Mouse (Mus musculus) testis, adult 2 months (tissue): ENCODE measurements around the gene Pak4. TPM values are rescaled to one million over a fixed set of nuclear protein-coding genes. Genes with fewer than 3 reads are reported as not detected.

ENCODE experiments used
- H3K27ac ChIP-seq: fragments of 200-500 bp; 2 replicates; pipeline ENCODE4 v1.5.1; 2012; ENCODE audit warnings: low read depth, low read length; ENCODE audit not compliant: control insufficient read depth, insufficient read depth
- H3K27me3 ChIP-seq: fragments of 200-500 bp; 2 replicates; pipeline ENCODE4 v1.6.1; 2012; ENCODE audit warnings: mild to moderate bottlenecking, low read length, moderate library complexity; ENCODE audit not compliant: control insufficient read depth, insufficient read depth
- H3K36me3 ChIP-seq: fragments of 200-500 bp; 2 replicates; pipeline ENCODE4 v1.6.1; 2012; ENCODE audit warnings: mild to moderate bottlenecking, low read length; ENCODE audit not compliant: control insufficient read depth, insufficient read depth
- H3K4me1 ChIP-seq: fragments of 200-500 bp; 2 replicates; pipeline ENCODE4 v1.6.1; 2012; ENCODE audit warnings: low read length; ENCODE audit not compliant: control insufficient read depth, insufficient read depth
- H3K4me3 ChIP-seq: fragments of 200-500 bp; 2 replicates; pipeline ENCODE4 v1.5.1; 2012; ENCODE audit warnings: low read depth, mild to moderate bottlenecking, low read length, moderate library complexity, mixed read lengths; ENCODE audit not compliant: control insufficient read depth
- CTCF ChIP-seq: fragments of 200-500 bp; IDR thresholded peaks from 2 replicates; pipeline ENCODE4 v1.5.1; 2012; ENCODE audit warnings: low read depth, mild to moderate bottlenecking, inconsistent platforms, low read length, moderate library complexity; ENCODE audit not compliant: control insufficient read depth, insufficient read depth, insufficient replicate concordance
- POLR2A ChIP-seq: fragments of 200-500 bp; IDR thresholded peaks from 2 replicates; pipeline ENCODE4 v1.6.1; 2012; ENCODE audit warnings: low read depth, mild to moderate bottlenecking, inconsistent platforms, low read length, moderate library complexity; ENCODE audit not compliant: control insufficient read depth
- polyA plus RNA-seq: library from polyadenylated mRNA; depleted of rRNA; stranded (reverse); fragments of >200 nt; gene quantifications from 2 replicates; pipeline ENCODE4 v1.2.3, GENCODE M21; 2012

Gene Pak4
- polyA plus RNA-seq, 1 experiment: 21.5 TPM

GRCm38 (mm10) chr7:28587644-28588043, 10.3 kb downstream of the Pak4 start:
- Histone ChIP-seq H3K27ac (no peak overlapping the region), H3K4me3 (no peak overlapping the region), H3K4me1 (no peaks in the 10 kb centered on the region; the same call in 1 of the 2 replicates), H3K36me3 (no peaks in the 10 kb centered on the region), H3K27me3 (no peaks in the 10 kb centered on the region)
- no peak for TF ChIP-seq CTCF
- no peak for TF ChIP-seq POLR2A

GRCm38 (mm10) chr7:28586663-28587411, 11.1 kb downstream of the Pak4 start:
- H3K4me3 ChIP-seq: no peak overlapping the region
- no peaks in the 10 kb centered on the region for H3K36me3 ChIP-seq
- no peak for TF ChIP-seq POLR2A
- TF ChIP-seq CTCF: no peak
- no peaks in the 10 kb centered on the region for H3K27me3 ChIP-seq
- H3K4me1 ChIP-seq: no peaks in the 10 kb centered on the region; the same call in 1 of the 2 replicates
- H3K27ac ChIP-seq: no peak overlapping the region

DNA sequence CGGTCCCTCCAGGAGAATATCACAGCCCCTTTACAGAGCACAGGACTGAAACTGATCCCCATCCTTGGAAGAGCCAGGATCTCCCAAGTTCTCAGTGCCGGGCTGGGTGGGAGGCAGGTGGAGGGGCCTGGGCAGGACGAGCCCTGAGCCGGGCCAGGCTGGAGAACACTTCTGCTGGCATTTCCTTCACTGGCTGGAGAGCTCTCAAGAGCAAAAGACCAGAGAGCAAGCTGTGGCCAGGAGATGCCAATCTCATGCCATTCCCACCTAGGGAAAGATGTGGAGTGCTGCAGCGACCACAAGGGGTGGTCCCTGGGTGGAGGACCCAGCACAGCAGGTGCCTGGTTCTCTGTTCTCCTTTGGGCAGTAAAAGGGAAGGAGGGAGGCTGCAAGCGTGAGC, 13.0 kb downstream of the Pak4 start:
- H3K27ac ChIP-seq: no peak overlapping the region
- TF ChIP-seq CTCF: no peak
- no peak for TF ChIP-seq POLR2A
- no peak overlapping the region for H3K4me3 ChIP-seq
- no peaks in the 10 kb centered on the region for H3K27me3 ChIP-seq
- H3K4me1 ChIP-seq: no peaks in the 10 kb centered on the region; the same call in 1 of the 2 replicates
- no peaks in the 10 kb centered on the region for H3K36me3 ChIP-seq

DNA sequence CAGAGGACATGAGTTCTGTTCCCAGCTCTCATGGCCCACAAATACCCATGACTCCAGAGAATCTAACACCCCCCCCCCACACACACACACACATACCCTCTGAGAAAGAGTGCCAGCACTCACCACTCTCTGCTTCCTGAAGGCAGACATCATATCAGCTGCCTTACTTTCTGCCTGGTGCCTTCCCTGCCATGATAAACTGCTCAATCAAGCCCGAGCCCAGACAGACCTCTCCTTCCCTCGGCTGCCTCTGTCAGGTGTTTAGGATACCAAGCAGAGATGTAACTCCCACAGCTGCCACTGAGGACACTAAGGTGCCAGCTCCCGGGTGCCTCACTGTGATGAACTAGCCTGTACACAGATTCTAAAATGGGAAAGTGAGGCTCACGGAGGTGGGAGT, 13.5 kb downstream of the Pak4 start:
- no peak overlapping the region for H3K27ac ChIP-seq
- no peaks in the 10 kb centered on the region; the same call in 1 of the 2 replicates for H3K4me1 ChIP-seq
- H3K36me3 ChIP-seq: no peaks in the 10 kb centered on the region
- no peaks in the 10 kb centered on the region for H3K27me3 ChIP-seq
- H3K4me3 ChIP-seq: no peak overlapping the region
- TF ChIP-seq POLR2A (no peak), CTCF (no peak)

DNA sequence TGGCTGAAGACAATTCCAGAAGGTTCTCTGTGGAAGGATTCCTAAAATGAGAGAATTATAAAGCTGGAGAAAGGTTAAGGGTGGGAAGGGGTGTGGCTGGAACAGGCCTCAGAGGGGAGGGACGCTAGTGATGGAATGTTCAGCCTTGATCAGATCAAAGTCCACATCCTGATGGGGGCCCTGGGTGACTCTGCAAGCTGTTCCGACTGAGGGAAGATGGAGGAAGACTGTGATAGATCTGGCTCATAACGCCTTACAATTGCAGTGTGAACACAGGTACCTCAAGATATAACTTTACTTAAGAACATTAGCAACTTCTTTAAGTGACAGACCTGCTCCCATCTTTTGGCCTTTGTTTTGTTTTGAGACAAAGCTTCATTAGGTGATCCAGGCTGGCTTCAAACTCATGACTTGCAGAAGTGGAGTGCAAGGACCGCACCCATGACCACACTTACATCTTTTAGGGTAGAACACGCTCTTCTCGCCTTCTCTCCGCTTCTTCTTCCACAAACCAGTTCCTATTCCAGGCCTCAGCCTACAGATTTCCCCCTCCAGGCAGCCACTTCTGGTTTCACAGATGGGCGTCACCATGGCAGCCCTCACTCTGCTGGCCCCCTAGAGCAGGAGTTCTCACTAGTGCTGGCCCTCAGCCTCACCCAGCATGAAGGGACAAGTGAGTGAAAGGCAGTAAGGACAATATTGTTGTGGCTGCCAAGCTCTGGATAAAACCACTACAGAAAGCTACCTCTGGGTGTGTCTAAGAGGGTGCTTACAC, 14.2 kb downstream of the Pak4 start:
- Histone ChIP-seq H3K4me1 (no peaks in the 10 kb centered on the region; the same call in 1 of the 2 replicates), H3K27me3 (no peaks in the 10 kb centered on the region), H3K36me3 (no peaks in the 10 kb centered on the region), H3K4me3 (no peak overlapping the region), H3K27ac (no peak overlapping the region)
- TF ChIP-seq POLR2A (no peak), CTCF (no peak)

DNA sequence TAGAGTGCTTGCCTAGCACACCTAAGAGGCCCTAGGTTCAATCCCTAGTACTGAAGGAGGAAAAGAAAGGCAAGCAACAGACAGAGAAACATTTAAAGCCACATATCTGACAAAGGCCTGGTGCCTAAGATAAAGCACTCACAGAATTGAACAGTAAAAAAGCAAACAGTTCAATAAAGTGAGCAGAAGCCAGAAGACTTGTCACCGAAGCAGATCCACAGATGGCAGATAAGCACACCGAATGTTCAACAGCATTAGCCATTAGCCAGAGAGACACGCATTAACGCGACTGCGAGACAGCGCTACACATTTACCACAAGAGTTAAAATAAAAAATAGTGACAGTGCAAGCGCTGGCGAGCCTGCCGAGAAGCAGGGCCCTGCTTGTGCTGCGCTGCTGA, 15.1 kb downstream of the Pak4 start:
- Histone ChIP-seq H3K36me3 (no peaks in the 10 kb centered on the region), H3K4me1 (no peaks in the 10 kb centered on the region; the same call in 1 of the 2 replicates), H3K4me3 (no peak overlapping the region), H3K27ac (no peak overlapping the region), H3K27me3 (no peaks in the 10 kb centered on the region)
- no peak for TF ChIP-seq POLR2A
- TF ChIP-seq CTCF: no peak

- Histone ChIP-seq H3K27ac (no peak overlapping the region), H3K4me1 (no peaks in the 10 kb centered on the region; the same call in 1 of the 2 replicates), H3K4me3 (no peak overlapping the region), H3K36me3 (no peaks in the 10 kb centered on the region), H3K27me3 (no peaks in the 10 kb centered on the region)
- TF ChIP-seq POLR2A: no peak
- TF ChIP-seq CTCF: no peak
These were observed 16.3 kb downstream of the Pak4 start for GRCm38 (mm10) chr7:28581721-28582120.
